Mouse (Mus musculus): Measurements from ENCODE around the gene Mprip.
"Not testable (repeated sequence)": the region's sequence is repeated elsewhere in the genome, so short reads cannot be mapped to it uniquely, and the experiment has no call there.

Gene Mprip

DNA sequence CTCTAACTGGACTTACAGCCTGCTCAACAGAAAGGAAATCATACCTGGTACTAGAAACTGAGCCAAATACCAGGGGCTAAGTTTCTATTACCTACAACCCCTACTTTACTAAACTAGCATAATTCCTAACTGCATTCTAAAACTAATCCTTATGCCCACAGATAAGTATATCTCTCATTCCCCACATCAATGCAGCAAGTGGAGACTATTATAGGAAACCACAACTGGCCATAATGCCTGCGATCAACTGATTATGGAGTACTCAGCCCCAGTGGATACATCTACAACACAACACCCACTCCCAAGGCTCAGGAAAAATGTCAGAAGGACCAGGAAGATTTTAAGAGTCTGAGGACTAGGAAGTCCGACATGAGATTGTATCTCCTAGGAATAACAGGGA, 7.6 kb upstream of the Mprip start:
- DNase-seq (ENCODE audit: low read depth), result no peak

DNA sequence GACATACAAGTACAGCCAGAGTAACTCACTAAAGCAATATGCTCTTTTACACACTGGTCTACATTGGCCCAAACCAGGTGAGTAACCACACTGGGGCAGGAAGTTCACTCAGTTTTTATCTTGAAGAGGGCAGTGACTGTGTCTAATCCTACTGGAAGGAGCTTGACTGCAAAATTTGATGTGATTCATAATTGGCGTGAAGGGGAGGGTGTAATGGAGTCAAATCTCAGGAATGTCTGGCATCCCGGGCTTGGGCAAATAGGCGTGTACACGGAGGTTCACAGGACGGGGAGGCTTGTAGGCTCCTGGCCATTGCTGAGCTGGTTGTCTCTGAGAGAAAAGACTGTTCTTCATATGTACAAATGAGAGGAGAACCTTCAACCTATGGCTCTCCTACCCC, 5.8 kb upstream of the Mprip start:
- peak; percentile 67 for DNase-seq (ENCODE audit: low read depth)

DNA sequence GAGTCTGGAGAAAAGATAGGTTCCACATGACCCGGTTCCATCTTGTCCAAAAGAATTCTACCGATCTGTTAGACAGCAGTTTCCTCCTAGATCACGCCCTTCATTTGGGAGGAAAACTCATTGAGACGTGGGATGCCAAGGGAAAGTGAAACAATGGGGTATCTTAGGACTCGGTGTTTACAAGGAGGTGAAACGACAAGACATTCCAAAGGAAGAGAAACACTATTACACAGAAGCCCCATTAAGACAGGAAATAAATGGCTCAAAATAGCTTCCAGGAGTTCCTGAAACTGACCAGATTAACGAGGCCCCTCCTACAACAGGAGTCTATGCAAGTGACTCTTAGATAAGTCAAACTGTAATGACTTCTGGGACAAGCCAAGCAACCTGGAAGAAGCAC, 5.1 kb upstream of the Mprip start:
- no peak for DNase-seq (ENCODE audit: low read depth)

DNA sequence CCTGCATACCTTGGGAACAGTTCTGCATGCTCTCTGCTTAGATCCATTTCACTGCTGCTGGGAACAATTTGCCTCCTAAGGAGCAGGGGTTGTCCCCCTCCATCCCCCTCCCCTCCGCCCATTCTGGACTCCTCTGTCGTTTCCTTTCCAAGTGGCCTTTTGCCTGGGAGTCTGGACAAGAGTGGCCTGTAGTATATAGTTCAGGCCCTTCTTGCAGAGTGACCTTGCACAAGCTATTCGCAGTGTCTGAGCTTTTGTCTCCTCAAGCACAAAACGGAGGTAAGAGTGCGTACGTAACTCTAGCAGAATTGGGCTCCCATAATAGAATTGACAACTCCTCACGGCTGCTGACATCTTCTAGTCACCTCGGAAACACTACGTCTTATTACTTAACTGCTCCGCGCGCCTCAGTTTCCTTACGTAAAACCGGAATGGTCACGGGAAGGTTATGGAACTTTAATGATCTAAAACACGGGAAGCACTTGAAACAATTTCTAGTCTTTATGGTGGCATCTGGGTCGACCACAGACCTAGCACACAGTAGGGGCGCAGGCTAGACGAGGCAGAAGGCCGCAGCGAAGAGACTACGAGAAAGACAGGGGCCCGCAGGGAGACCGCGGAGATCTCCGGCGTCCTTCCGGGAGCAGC, 620 bp downstream of the Mprip start:
- no peak for DNase-seq (ENCODE audit: low read depth)

DNA sequence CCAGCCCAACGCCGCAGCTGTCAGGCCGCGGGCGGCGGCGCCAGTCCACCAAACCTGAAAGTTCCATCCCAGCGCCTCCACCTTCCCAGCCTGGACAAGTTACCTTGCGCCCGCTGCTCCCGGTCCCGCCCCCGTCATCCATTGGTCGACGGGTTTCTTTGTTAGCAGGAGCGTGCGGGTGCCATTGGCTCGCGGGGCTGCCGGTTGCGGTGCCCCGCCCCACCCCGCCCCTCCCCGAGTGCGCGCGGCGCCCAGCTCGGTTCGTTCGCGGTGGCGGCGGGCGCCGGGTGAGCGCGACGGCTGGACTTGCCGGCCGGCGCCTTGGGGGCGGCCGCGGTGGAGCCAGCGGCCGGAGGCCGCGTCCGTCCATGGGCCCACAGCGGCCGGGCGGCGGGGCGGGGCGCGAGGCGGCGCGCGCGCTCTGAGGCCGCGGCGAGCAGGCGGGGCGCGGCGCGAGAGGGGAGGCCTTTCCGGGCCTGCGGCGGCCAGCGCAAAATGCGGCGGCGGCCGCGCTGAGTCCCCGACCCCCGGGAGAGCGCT, 1.2 kb downstream of the Mprip start:
- peak; percentile 82 for DNase-seq (ENCODE audit: low read depth)

DNA sequence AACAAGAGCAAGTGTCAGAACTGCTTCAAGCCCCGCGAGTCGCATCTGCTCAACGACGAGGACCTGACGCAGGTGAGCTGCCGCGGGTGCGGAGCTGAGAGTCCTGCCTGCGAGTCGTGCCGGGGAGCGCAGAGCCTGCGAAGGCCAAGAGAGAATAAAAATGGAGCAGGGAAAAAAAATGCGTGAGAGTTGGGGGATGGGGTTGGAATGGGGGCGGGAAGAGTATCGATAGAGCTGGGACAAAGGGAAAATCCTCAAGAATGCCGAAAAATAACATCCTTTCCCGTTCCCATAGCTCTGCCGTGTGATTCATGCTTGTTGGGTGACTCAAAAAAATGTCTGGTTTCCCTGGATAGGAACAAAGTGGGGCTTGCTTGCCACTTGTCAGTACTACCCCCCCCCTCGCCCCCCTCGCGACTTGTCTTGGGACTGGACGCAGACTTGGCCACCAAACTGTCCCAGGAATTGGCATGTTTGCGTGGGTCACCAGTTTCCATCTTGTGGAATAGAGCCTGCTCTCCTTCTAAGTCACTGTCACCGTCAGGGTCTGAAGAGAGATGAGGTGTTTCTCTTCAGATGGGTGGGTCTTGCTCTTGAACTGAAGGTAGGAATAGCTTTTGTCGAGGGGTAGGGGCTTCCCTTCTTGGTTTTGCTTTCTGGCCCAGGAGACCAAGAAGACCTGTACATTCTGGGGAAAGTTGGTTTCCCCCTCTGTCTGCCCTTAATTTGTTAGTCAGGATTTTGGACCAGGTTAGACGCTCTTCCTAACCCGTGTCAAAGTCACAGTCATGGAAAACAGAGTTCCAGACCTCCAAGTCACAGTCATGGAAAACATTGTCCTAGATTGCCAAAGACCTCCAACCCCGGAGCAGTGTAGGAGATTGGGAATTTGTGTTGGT, 2.0 kb downstream of the Mprip start:
- DNase-seq (ENCODE audit: low read depth), result no peak

DNA sequence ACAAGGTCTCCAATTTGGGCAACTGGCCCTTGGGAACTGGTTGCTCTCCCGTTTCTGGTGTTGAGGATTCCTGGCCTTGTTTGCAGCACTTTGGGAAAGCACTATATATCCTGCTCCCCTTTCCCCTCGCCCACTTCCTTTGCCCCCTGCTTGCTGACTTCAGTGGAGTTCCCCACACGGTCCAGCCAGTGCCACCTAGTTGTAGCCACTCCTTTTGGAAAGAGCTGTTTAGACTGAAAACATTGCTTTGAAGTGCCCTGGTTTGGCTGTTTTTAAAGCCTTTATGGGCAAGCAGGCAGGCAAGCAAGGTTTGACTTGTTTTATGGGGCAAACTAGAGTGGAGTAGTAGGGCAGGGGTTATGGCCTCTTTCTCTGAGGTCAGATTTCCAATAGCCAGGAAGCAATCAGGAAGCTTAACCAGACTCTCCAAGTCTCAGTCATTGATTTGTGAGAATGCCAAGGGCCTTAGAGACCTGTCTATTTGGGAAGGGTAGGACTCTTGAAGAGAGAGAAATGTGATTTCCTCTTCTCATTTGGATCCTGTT, 2.7 kb downstream of the Mprip start:
- no peak for DNase-seq (ENCODE audit: low read depth)

DNA sequence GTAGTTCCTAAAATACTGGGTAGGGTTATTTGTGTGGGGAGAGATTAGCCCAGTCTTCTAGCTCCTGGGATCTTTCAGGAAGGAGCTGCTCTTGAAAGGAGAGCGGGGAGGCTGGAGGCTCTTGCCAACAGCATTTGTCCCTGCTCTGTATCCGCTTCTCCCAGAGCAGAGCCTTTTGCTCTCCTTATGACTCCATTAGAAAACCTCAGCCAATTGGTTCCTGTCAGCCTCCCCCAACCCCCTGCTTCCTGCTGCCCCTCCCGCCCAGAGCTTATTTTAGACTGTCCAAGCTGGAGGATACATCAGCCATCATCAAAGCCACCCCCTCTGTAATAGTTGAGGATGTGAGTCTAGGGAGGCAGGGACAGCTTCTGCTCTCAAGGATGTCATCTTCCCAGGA, 3.7 kb downstream of the Mprip start:
- DNase-seq (ENCODE audit: low read depth), result no peak

DNA sequence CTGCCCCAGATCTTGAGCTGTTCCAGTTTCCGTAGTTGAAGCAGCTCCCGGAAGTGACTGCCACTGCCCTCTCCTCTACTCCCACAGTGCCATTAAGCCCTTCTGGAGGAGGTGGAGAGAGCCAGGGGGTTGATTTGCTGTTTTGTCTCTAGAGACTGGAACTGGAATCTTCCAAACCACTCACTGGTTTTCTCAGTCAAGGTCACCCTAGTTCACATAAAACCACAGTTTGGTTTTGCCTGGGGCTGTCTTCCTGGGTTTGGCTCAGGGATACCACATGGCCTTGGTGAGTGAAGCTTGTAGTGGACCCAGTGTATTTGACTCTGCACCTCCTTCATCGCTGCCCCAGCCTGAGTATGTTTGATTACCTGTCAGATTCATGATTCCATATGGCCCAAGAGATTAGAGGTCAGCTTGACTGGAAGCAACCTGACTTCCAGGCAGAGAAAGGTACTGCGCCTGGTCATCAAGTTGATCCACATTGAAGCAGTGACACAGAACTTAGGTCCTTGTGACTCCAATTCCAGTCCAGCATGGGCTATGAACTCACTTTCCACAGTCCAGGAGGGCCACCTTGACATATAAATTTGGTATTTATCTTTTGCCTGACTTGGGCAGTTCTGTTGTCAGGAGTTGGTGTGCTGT, 10.1 kb downstream of the Mprip start:
- no peak for DNase-seq (ENCODE audit: low read depth)

DNA sequence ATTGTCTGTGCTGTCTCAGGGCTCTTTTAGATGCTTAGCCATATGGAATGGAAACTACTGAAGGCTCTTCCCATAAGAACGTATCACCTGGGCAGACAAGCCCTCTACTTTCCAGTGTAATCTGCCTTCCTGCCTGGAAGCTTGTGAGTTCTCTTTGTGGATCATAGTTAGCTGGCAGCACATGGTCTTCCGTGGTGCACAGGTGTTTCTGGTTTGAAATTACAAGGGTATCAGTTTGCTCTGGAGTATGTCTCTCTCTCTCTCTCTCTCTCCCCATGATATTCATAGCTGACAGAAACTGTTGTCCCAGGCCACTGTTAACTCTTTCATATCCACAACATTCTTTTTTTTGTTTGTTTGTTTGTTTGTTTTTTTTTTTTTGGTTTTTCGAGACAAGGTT, 12.9 kb downstream of the Mprip start:
- no peak for DNase-seq (ENCODE audit: low read depth)

DNA sequence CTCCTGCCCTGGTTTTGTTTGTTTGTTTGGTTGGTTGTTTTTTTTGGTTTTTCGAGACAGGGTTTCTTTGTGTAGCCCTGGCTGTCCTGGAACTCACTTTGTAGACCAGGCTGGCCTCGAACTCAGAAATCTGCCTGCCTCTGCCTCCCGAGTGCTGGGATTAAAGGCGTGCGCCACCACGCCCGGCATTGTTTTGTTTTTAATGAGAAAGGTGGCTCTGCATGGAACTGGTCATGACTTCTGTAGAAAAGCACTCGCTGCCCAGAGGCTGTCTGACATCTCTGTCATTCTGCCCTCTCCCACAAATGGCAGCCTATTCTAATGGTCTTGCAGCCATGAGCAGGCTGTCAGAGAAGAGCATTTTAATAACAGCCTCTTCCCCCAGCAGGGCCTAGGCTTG, 13.6 kb downstream of the Mprip start:
- not testable (repeated sequence) for DNase-seq (ENCODE audit: low read depth)

DNA sequence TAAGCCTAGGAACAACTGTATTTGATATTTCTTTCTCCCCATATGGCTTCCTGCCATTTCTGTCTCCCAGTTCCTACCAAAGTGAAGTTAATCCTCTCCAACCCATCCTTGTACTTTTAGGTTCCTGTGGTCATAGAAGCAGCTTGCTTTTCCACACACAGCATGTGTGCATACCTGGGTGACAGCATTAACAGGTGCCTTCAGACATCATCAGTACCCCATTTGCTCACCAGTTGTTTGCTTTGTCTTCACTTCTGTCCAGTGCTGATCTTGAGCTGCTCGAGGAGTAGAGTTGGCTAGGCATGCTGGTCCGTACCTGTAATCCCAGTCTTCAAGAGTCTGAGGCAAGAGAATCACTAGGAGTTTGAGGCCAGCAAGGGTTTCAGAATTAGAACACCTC, 16.7 kb downstream of the Mprip start:
- DNase-seq (ENCODE audit: low read depth), result no peak

DNA sequence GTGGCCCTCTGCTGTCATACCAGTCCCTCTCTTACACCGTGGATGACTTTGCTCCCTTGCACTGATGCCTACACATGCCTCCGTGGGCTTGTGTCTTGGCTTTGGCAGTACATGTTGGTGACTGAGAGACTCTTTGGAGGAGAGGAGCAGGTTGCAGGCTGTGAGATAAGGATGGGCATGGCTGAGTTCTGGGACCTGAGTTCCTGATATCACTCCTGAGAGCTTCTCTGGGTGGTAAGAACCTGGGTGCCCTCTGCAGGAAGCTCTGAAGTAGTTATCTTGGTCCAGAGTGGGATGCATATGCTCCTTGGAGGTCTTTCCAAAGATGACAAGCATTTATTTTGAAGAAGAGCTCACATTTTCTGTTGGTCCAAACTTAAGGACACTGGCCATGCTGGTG, 17.6 kb downstream of the Mprip start:
- no peak for DNase-seq (ENCODE audit: low read depth)

DNA sequence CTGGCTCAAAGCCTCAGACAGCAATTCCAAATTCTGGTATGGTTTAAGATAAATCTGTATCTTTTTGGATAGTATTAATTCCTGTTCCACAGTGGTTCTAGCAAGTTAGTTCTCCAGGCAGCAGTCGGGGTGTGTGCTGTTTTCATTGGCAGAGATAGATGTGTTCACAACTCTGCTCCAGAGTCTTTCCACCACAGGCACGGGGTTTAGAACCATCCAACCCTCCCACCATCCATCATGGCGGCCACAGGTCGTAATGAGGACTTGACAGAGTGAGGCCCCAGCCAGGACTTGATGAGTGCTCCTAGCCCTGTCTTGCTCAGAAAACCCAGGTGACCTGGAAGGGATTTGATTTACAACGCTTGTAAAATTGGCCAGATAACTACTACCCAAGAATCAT, 19.0 kb downstream of the Mprip start:
- no peak for DNase-seq (ENCODE audit: low read depth)

DNA sequence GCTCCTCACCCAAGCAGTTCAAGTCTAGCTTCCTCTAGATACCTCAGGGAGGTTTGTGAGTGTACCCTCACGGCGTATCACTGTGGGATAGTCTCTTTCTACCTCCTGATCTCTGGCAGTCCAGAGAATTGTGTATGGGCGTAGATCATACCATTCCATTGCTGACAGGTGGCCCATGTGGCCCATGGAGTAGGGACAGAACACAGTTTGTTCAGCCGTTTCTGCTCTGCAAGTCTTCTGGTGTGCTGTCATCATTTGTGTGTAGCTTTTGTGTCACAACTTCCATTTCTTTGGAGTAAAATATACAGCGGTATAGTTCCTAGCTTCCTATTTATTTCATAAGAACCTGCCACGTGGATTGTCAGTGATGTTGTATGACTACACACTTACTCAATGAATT, 23.9 kb downstream of the Mprip start:
- no peak for DNase-seq (ENCODE audit: low read depth)

DNA sequence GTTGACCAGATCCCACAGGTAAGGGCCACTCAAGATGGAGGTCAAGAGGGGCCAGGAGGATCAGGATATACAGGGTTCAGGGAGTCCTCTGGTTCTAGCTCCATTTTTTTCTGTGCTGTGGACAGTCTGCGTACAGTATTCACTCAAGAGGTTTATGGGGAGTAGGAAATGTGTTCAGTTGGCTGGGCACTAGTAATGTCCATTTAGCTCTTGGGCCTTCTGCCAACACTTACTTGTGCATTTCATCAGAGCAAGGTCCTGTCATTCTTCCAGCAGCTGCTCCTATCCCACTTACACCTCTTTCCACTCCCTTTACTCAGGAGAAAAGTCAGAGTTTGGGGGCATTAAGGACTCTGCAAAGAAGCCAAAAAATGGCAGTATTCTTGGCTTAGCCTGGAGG, 33.4 kb downstream of the Mprip start:
- no peak for DNase-seq (ENCODE audit: low read depth)

DNA sequence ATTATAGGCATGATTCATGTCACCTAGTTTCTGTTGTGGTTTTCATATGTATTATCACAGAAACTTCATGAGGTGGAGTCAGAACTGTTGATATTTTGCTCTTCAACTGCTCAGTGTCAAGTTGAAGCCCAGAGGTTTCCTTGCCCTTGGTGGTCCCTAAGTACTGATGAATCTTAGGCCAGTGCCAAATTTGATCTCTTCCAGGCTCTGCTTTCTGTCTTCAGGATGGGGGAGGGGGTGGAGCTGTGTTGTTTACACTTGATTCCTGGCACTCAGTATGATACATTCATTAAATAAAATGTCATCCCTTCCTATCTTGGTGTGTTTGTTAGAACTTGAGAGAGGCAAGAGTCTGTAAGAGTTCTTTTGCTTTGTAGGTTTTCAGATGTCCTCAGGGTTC, 34.4 kb downstream of the Mprip start:
- DNase-seq (ENCODE audit: low read depth), result no peak

DNA sequence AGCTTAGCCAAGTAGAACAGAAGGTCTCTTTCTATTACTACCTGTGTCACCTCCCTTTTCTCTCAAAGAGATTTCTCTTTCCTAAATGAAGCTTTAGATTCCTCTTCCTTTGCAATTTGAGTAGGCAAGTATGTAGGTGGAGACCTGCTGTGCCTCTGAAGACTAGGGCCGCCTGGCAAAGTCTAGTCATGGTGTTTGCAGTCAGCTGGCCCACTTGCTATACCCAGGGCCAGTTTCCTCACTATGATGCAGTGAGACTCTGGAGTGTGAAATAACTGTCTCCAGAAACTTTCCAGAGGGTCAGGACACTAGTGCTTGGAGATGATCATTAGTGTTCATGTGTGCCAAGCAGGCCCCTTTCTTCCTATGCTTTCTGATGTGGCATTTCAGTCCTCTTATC, 36.5 kb downstream of the Mprip start:
- DNase-seq (ENCODE audit: low read depth), result no peak

DNA sequence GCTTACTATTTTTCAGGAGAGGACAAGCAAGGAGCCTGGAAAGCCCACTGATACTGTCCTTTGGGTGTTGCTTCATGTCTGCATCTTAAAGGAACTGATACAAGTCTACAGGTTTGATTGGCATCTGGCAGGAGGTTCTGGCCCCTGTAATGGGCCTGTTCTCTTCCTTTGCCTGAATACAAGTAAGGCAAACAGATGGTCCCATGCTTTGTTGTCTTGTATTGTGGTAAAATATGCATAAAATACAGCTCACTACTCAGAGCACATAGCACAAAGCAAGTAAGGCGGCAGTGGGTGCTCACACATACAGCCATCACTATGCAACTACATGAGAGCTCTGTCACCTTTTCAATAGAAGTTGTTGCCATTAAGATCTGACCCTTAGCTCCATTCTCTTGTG, 39.7 kb downstream of the Mprip start:
- no peak for DNase-seq (ENCODE audit: low read depth)

DNA sequence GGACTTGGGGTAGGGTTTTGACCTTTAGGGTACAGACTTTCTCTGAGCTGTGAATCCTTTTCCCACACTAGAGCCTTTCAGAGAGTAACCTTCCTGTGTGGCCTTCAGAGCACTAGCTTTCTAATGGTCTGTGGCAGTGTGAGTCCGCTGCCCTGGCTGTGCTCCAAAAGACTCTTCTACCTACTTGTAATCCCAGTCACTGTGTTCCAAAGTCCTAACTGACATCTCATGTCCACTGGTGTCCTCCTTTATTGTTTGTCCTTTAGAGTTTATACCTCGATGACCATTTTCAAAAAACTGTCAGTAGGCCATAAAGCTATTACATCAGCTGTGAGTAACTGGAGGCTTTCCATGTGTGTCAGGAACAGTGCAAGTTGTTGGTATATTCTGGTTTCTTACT, 44.0 kb downstream of the Mprip start:
- no peak for DNase-seq (ENCODE audit: low read depth)

DNA sequence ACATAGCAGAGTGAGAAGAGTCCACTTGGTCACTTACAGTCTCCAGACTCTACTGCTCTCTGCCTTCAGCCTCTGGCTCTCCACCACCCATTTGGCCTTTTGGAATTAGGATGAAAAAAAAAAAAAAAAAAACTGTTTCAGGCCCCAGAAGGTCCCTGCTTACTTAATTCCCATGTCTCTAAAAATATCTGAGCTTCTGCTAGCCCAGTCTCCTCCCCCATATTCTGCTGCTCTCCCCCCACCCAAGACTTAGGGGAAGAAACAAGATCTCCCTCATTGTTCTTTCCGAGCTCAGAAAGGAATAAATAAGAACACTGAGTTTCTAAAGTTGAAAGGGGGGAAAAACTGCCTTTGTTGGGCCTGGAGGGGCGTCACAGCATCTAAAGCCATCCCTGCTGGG, 46.4 kb downstream of the Mprip start:
- DNase-seq (ENCODE audit: low read depth), result no peak

DNA sequence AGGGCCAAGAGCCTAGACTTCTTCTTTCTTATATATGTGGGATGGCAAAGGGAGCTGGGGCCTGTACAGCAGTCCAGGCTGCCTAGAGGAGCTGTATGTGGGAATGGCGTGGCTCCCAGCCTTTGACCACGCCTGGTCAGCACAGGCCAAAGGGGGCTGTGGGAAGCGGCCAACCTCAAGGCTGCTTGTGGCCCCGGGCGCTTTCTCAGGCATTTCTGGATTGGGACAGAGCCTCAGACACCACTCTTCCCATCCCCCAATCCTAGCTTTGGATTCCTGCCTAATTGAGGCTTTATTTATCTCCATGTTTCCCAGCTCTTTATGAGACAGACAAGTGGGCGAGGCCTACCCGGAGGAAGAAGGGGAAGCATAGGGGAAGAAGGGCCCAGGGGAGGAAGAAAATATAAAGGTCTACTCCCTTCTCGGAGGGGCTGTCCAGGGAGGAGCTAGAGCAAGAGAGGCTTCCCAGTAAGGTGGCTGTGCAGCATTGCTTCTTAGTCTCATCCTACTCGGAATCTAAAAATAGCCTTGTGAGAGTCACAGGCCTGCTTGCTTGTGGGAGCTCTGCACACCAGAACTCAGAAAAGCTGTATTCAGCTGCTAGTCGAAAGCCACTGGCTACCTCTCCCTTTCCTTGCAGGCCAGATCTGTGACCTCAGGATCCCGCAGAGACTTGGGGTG, 47.0 kb downstream of the Mprip start:
- DNase-seq (ENCODE audit: low read depth), result peak; percentile 82
